In the genomic region with DNA sequence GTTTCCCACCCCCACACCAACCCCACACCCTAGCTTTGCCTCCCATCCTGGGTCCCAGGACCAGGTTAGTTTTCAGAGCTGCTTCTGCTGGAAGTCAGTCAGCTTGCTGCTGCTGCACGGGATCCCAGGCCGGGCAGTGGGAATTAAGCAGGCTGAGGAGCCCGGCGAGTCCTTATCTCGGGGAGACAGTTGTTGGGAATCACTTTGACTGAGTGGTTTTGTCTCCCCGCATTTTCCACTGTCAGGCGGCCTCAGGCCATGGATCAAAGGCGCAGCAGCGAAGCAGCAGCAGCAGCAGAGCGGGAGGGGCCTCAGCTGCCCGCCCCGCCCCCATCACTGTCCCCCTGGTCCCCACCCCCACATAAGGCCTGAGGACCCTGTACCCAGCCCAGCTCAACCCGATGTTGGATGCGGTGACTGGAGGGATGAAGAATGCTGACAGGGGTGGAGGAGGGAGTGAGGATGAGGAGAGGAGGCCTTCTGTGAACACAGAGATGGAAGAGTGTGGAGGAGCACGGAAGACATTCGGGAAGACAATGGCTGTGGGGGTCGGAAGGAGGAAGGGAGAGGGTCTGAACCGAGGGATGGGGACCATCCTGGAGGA, we compare ENCODE assay signal across 15 mouse cellular contexts.
DNase-seq lines count a peak whose midpoint lies in the region; ATAC-seq and TF ChIP-seq lines count a peak whose summit lies in the region.
"Had no signal": no experiment of that assay in that cellular context is flagged by ENCODE, and none has a peak within 500 bp of the region (broad histone marks: within the 10 kb centered on the region; RNA-seq: fewer than 3 reads in every experiment).

No protein-coding gene starts in this region.

- WGBS in lung, embryonic 15.5 days: 5% methylated on average over 18 of the region's 18 CpGs
- WGBS in hindbrain, embryonic 12.5 days: 3% methylated on average over 18 of the region's 18 CpGs
- 3% methylated on average over 18 of the region's 18 CpGs for WGBS in midbrain, embryonic 14.5 days
- WGBS in cerebellum, adult 2 months: 39% methylated on average over 18 of the region's 18 CpGs

- H3K36me3 ChIP-seq in lung, embryonic 15.5 days: no peaks in the 10 kb centered on the region
- no peaks in the 10 kb centered on the region for H3K36me3 ChIP-seq in hindbrain, embryonic 12.5 days
- no peaks in the 10 kb centered on the region for H3K36me3 ChIP-seq in midbrain, embryonic 14.5 days (ENCODE audit: control insufficient read depth, insufficient read depth, low read length)
- H3K36me3 ChIP-seq: heart, embryonic 13.5 days; kidney, embryonic 15.5 days had no signal

- no peaks in the 10 kb centered on the region for H3K9me3 ChIP-seq in lung, embryonic 15.5 days
- no peaks in the 10 kb centered on the region for H3K9me3 ChIP-seq in hindbrain, embryonic 12.5 days (replicated peaks)
- H3K9me3 ChIP-seq in midbrain, embryonic 14.5 days (ENCODE audit: control insufficient read depth, low read length): no peaks in the 10 kb centered on the region
- H3K9me3 ChIP-seq: heart, embryonic 13.5 days; kidney, embryonic 15.5 days had no signal

- H3K4me1 ChIP-seq in lung, embryonic 15.5 days: no peaks in the 10 kb centered on the region
- H3K4me1 ChIP-seq in hindbrain, embryonic 12.5 days: peaks cover 54% of the 10 kb centered on the region
- peaks cover 48% of the 10 kb centered on the region for H3K4me1 ChIP-seq in midbrain, embryonic 14.5 days (ENCODE audit: control insufficient read depth, insufficient read depth, low read length)
- H3K4me1 ChIP-seq in cerebellum, adult 2 months (ENCODE audit: control insufficient read depth, insufficient read depth, low read length): no peaks in the 10 kb centered on the region

- TF ChIP-seq POLR2A in cerebellum, adult 2 months (IDR thresholded peaks at IDR 0.05; ENCODE audit: borderline replicate concordance, insufficient read depth, low read length): no peak

- no peak for TF ChIP-seq CTCF in cerebellum, adult 2 months (IDR thresholded peaks at IDR 0.05; ENCODE audit: borderline replicate concordance, insufficient read depth, low read depth, low read length)

- DNase-seq in lung, adult 18-20 months: no peak
- DNase-seq in midbrain, embryonic 14.5 days: peak; percentile 79
- no peak for DNase-seq in right cerebral cortex, postnatal 4 days
- no peak for DNase-seq in kidney, adult 9 months
- DNase-seq in cerebellum, adult 2 months: no peak
- DNase-seq: adrenal gland, postnatal 25 days; cerebellum, postnatal 14 days; lung, postnatal 36 days; thymus, postnatal 4 days had no signal

- H3K9ac ChIP-seq in lung, embryonic 15.5 days: no peak overlapping the region
- H3K9ac ChIP-seq in hindbrain, embryonic 12.5 days: peak overlapping the region; percentile 28; the same call in 1 of the 2 replicates
- H3K9ac ChIP-seq in midbrain, embryonic 14.5 days (replicated peaks; ENCODE audit: low read length): peak overlapping the region; percentile 13; the same call in 1 of the 2 replicates
- H3K9ac ChIP-seq: heart, embryonic 13.5 days; kidney, embryonic 15.5 days; liver, embryonic 14.5 days had no signal

- H3K4me3 ChIP-seq in lung, embryonic 15.5 days: no peak overlapping the region
- H3K4me3 ChIP-seq in hindbrain, embryonic 12.5 days: no peak overlapping the region
- H3K4me3 ChIP-seq in midbrain, embryonic 14.5 days (replicated peaks; ENCODE audit: low read depth, low read length): no peak overlapping the region
- no peak overlapping the region for H3K4me3 ChIP-seq in cerebellum, adult 2 months (replicated peaks; ENCODE audit: insufficient read depth, low read depth, low read length)
- H3K4me3 ChIP-seq: heart, embryonic 13.5 days; kidney, embryonic 15.5 days had no signal

- peaks cover 90% of the 10 kb centered on the region for H3K27me3 ChIP-seq in lung, embryonic 15.5 days
- peaks cover 54% of the 10 kb centered on the region for H3K27me3 ChIP-seq in hindbrain, embryonic 12.5 days
- H3K27me3 ChIP-seq in midbrain, embryonic 14.5 days (ENCODE audit: control insufficient read depth, insufficient read depth, low read length): 0 out of 2 replicates have a peak, but pooled peaks cover 3% of the 10 kb centered on the region
- H3K27me3 ChIP-seq in cerebellum, adult 2 months (ENCODE audit: control insufficient read depth, insufficient read depth, low read length): no peaks in the 10 kb centered on the region

- H3K27ac ChIP-seq in lung, embryonic 15.5 days: no peak overlapping the region
- 0 out of 2 replicates have a peak overlapping the region, but pooled peaks have one; percentile 13 for H3K27ac ChIP-seq in hindbrain, embryonic 12.5 days
- H3K27ac ChIP-seq in midbrain, embryonic 14.5 days (replicated peaks; ENCODE audit: low read depth, low read length): peak overlapping the region; percentile 74
- H3K27ac ChIP-seq in cerebellum, adult 2 months (ENCODE audit: insufficient read depth, low read length): no peak overlapping the region
- H3K27ac ChIP-seq: heart, embryonic 13.5 days; kidney, embryonic 15.5 days; liver, embryonic 14.5 days had no signal

- H3K4me2 ChIP-seq in lung, embryonic 15.5 days: no peak overlapping the region
- H3K4me2 ChIP-seq in hindbrain, embryonic 12.5 days (replicated peaks): no peak overlapping the region
- peak overlapping the region; percentile 19; the same call in 1 of the 2 replicates for H3K4me2 ChIP-seq in midbrain, embryonic 14.5 days (ENCODE audit: low read length)
- H3K4me2 ChIP-seq: heart, embryonic 13.5 days; kidney, embryonic 15.5 days had no signal

- ATAC-seq in lung, embryonic 15.5 days (ENCODE audit: borderline replicate concordance, extremely low read depth, low FRiP score, low TSS enrichment): peak; percentile 24; the same call in 1 of the 2 replicates
- ATAC-seq in hindbrain, embryonic 12.5 days (ENCODE audit: low FRiP score): 0 out of 2 replicates have a peak, but pooled peaks have one; percentile 29
- peak; percentile 78 for ATAC-seq in midbrain, embryonic 14.5 days (ENCODE audit: low FRiP score, low TSS enrichment)
- ATAC-seq: activated CD4-positive, CD25-positive, alpha-beta regulatory T cell, adult 4 months had no signal

Comparison
In these comparisons a context has a peak if more than half of its experiments do, and no peak if none do; other contexts are left out.
1. ATAC-seq: peak in every context shown above with its lines; median percentile 78 in midbrain, embryonic 14.5 days; 29 in hindbrain, embryonic 12.5 days; 24 in lung, embryonic 15.5 days.
2. H3K27ac ChIP-seq: peak in hindbrain, embryonic 12.5 days (single experiment) and midbrain, embryonic 14.5 days (single experiment); none in lung, embryonic 15.5 days (single experiment) and cerebellum, adult 2 months (single experiment).